8 mouse cellular contexts compared by ENCODE assay signal in genomic region chrX:74246693-74247092, GRCm38 (mm10). TPM values are rescaled to one million over a fixed set of nuclear protein-coding genes. Genes with fewer than 3 reads are reported as not detected.
DNase-seq lines count a peak whose midpoint lies in the region; ATAC-seq and TF ChIP-seq lines count a peak whose summit lies in the region.

No protein-coding gene starts in this region.

- no peaks in the 10 kb centered on the region for H3K9me3 ChIP-seq in hindbrain, embryonic 12.5 days (replicated peaks)

- H3K4me1 ChIP-seq in cortical plate, adult 2 months (ENCODE audit: control insufficient read depth, insufficient read depth, low read length), result no peaks in the 10 kb centered on the region
- peaks cover 9% of the 10 kb centered on the region for H3K4me1 ChIP-seq in hindbrain, embryonic 12.5 days

- no peak for TF ChIP-seq CTCF in cortical plate, adult 2 months (IDR thresholded peaks at IDR 0.05; ENCODE audit: extremely low read depth, insufficient read depth, low read length)

- peak; percentile 20; the same call in 1 of the 2 replicates for ATAC-seq in hindbrain, embryonic 12.5 days (ENCODE audit: low FRiP score)

- H3K4me3 ChIP-seq in cortical plate, adult 2 months (ENCODE audit: insufficient read depth, low read length), result peak overlapping the region; percentile 71
- peak overlapping the region; percentile 58 for H3K4me3 ChIP-seq in hindbrain, embryonic 12.5 days

- peak overlapping the region; percentile 58 for H3K4me2 ChIP-seq in hindbrain, embryonic 12.5 days (replicated peaks)

- H3K36me3 ChIP-seq in hindbrain, embryonic 12.5 days, result peaks cover 14% of the 10 kb centered on the region

- peak; percentile 12 for DNase-seq in layer of hippocampus, adult 11-12 months (ENCODE audit: low spot score)
- DNase-seq in layer of hippocampus, postnatal 10 days (ENCODE audit: low spot score in 2 of 2), result no peak
- DNase-seq in lung, postnatal 25 days (ENCODE audit: low spot score), result peak; percentile 53
- no peak for DNase-seq in adrenal gland, adult 18-20 months (ENCODE audit: low spot score in 2 of 2)
- no peak for DNase-seq in cerebellum, adult 11-12 months
- no peak for DNase-seq in ovary, postnatal 10 days (ENCODE audit: low spot score)

- no peaks in the 10 kb centered on the region for H3K27me3 ChIP-seq in hindbrain, embryonic 12.5 days

- WGBS in hindbrain, embryonic 12.5 days, result 24% methylated on average over 15 of the region's 15 CpGs

- H3K9ac ChIP-seq in hindbrain, embryonic 12.5 days, result peak overlapping the region; percentile 50; the same call in 1 of the 2 replicates

- no peak for TF ChIP-seq POLR2A in cortical plate, adult 2 months (IDR thresholded peaks at IDR 0.05; ENCODE audit: extremely low read depth, insufficient read depth, low read length)

- H3K27ac ChIP-seq in cortical plate, adult 2 months (ENCODE audit: insufficient read depth, low read length), result peak overlapping the region; percentile 41; the same call in 1 of the 2 replicates
- peak overlapping the region; percentile 80 for H3K27ac ChIP-seq in hindbrain, embryonic 12.5 days

RNA-seq across cellular contexts. Expression of gene Flna, which starts 2.9 kb away (rescaled TPM):
- 100 to 1,000 TPM; 210 to 252 TPM for total RNA-seq in layer of hippocampus, postnatal 10 days (2021)
- polyA plus RNA-seq in cortical plate, adult 2 months (2012; rRNA removed), result 157 and 175 TPM in 2 replicates
- 253 and 262 TPM in 2 replicates for polyA plus RNA-seq in hindbrain, embryonic 12.5 days (2016; fragmentation: Nextera tagmentation; extraction: Ambion mirVana)
- total RNA-seq in adrenal gland, adult 18-20 months (2021), result 100 to 1,000 TPM; 113 to 170 TPM

RNA-seq across cellular contexts. Expression of gene Emd, which starts 7.8 kb away (rescaled TPM):
- total RNA-seq in layer of hippocampus, postnatal 10 days (2021), result 10 to 100 TPM; 36.0 to 44.7 TPM
- polyA plus RNA-seq in cortical plate, adult 2 months (2012; rRNA removed), result 41.9 and 43.6 TPM in 2 replicates
- 17.0 and 18.2 TPM in 2 replicates for polyA plus RNA-seq in hindbrain, embryonic 12.5 days (2016; fragmentation: Nextera tagmentation; extraction: Ambion mirVana)
- total RNA-seq in adrenal gland, adult 18-20 months (2021), result 100 to 1,000 TPM in 1 of 2 experiments, 10 to 100 TPM in 1; 93.6 to 165 TPM

RNA-seq across cellular contexts. Expression of gene Rpl10, which starts 23.9 kb away (rescaled TPM):
- 100 to 1,000 TPM; 203 to 222 TPM for total RNA-seq in layer of hippocampus, postnatal 10 days (2021)
- polyA plus RNA-seq in cortical plate, adult 2 months (2012; rRNA removed), result 770 and 800 TPM in 2 replicates
- polyA plus RNA-seq in hindbrain, embryonic 12.5 days (2016; fragmentation: Nextera tagmentation; extraction: Ambion mirVana), result 520 and 550 TPM in 2 replicates
- 100 to 1,000 TPM; 395 to 419 TPM for total RNA-seq in adrenal gland, adult 18-20 months (2021)

RNA-seq across cellular contexts. Expression of gene Taz, which starts 35.0 kb away (rescaled TPM):
- total RNA-seq in layer of hippocampus, postnatal 10 days (2021), result 10 to 100 TPM; 54.6 to 54.7 TPM
- 83.0 and 101 TPM in 2 replicates for polyA plus RNA-seq in cortical plate, adult 2 months (2012; rRNA removed)
- polyA plus RNA-seq in hindbrain, embryonic 12.5 days (2016; fragmentation: Nextera tagmentation; extraction: Ambion mirVana), result 80.2 and 85.6 TPM in 2 replicates
- total RNA-seq in adrenal gland, adult 18-20 months (2021), result 10 to 100 TPM; 64.6 to 81.8 TPM

RNA-seq across cellular contexts. Expression of gene Dnase1l1, which starts 35.4 kb away (rescaled TPM):
- 1 to 10 TPM; 2.8 to 3.5 TPM for total RNA-seq in layer of hippocampus, postnatal 10 days (2021)
- polyA plus RNA-seq in cortical plate, adult 2 months (2012; rRNA removed), result 5.3 TPM in 2 replicates
- polyA plus RNA-seq in hindbrain, embryonic 12.5 days (2016; fragmentation: Nextera tagmentation; extraction: Ambion mirVana), result 6.3 and 6.5 TPM in 2 replicates
- 10 to 100 TPM; 14.7 to 17.1 TPM for total RNA-seq in adrenal gland, adult 18-20 months (2021)

Comparison
In these comparisons a context has a peak if more than half of its experiments do, and no peak if none do; other contexts are left out.
1. DNase-seq: peak in layer of hippocampus, adult 11-12 months (single experiment) and lung, postnatal 25 days (single experiment); none in layer of hippocampus, postnatal 10 days (0 of 2), adrenal gland, adult 18-20 months (0 of 2), cerebellum, adult 11-12 months (single experiment) and ovary, postnatal 10 days (single experiment).